Mouse (Mus musculus): ENCODE measurements at regions not wholly inside any gene's neighbourhood (a gene's known extent, or its start where the extent isn't known, plus 50 kb on each side); places are given as distances from the start of the nearest gene placed in this dataset.

GRCm38 (mm10) chr12:5464250-5464899 lies 88.9 kb upstream of the Klhl29 start:
- TF ChIP-seq CTCF (IDR thresholded peaks at IDR 0.05; ENCODE audit: borderline replicate concordance, extremely low read depth, insufficient read depth, insufficient read length) (no peak), POLR2A (IDR thresholded peaks at IDR 0.05; ENCODE audit: borderline replicate concordance, extremely low read depth, insufficient read depth, insufficient read length, poor library complexity, severe bottlenecking) (no peak)

All from brain, embryonic 14.5 days (tissue).